Mouse (Mus musculus): ENCODE results near the gene Samd7.

The Samd7 gene

GRCm38 (mm10) chr3:30764877-30765276, 18.8 kb downstream of the Samd7 start:
- no peak for DNase-seq (ENCODE audit: low read depth, low spot score)

GRCm38 (mm10) chr3:30765311-30766027, 19.4 kb downstream of the Samd7 start:
- DNase-seq (ENCODE audit: low read depth, low spot score) = no peak

GRCm38 (mm10) chr3:30766177-30766576, 20.1 kb downstream of the Samd7 start:
- DNase-seq (ENCODE audit: low read depth, low spot score) = no peak

GRCm38 (mm10) chr3:30767271-30767670, 21.2 kb downstream of the Samd7 start:
- no peak for DNase-seq (ENCODE audit: low read depth, low spot score)

GRCm38 (mm10) chr3:30769755-30770515, 23.8 kb downstream of the Samd7 start:
- DNase-seq (ENCODE audit: low read depth, low spot score) = no peak

- DNase-seq (ENCODE audit: low read depth, low spot score) = no peak
These were observed 25.5 kb downstream of the Samd7 start for GRCm38 (mm10) chr3:30771560-30771959.

GRCm38 (mm10) chr3:30772631-30773030, 26.5 kb downstream of the Samd7 start:
- no peak for DNase-seq (ENCODE audit: low read depth, low spot score)

- DNase-seq (ENCODE audit: low read depth, low spot score) = no peak
These were observed 28.6 kb downstream of the Samd7 start for GRCm38 (mm10) chr3:30774677-30775076.

- DNase-seq (ENCODE audit: low read depth, low spot score) = no peak
These were observed 31.9 kb downstream of the Samd7 start for GRCm38 (mm10) chr3:30777984-30778383.

GRCm38 (mm10) chr3:30788531-30788930, 42.4 kb downstream of the Samd7 start:
- DNase-seq (ENCODE audit: low read depth, low spot score) = no peak

- peak; percentile 95 for DNase-seq (ENCODE audit: low read depth, low spot score)
These were observed 46.8 kb downstream of the Samd7 start, which contains the start of gene Sec62 for GRCm38 (mm10) chr3:30792737-30793402. TSS of gene Sec62 (plus strand) at chr3:30792875.

- DNase-seq (ENCODE audit: low read depth, low spot score) = peak; percentile 44
These were observed 47.5 kb downstream of the Samd7 start for GRCm38 (mm10) chr3:30793403-30794221.

- no peak for DNase-seq (ENCODE audit: low read depth, low spot score)
These were observed 56.1 kb downstream of the Samd7 start for GRCm38 (mm10) chr3:30802171-30802570.

GRCm38 (mm10) chr3:30812881-30813280, 66.8 kb downstream of the Samd7 start:
- DNase-seq (ENCODE audit: low read depth, low spot score) = no peak

Measured in mesoderm, embryonic 11.5 days (tissue).